Mouse (Mus musculus): Measurements from ENCODE around the gene Bmt2.
A peak's percentile ranks its signal among the peaks of the same experiment; 100 is the strongest.

Gene Bmt2

GRCm38 (mm10) chr6:13677818-13678282 is at the start of gene Bmt2:
Bmt2 (minus strand) TSS chr6:13677966.
- DNase-seq: peak; percentile 99

- no peak for DNase-seq
These were observed 44.4 kb upstream of the Bmt2 start for GRCm38 (mm10) chr6:13722166-13722565.

GRCm38 (mm10) chr6:13714867-13715266 is 37.1 kb upstream of the Bmt2 start:
- no peak for DNase-seq

GRCm38 (mm10) chr6:13696882-13697281 is 19.1 kb upstream of the Bmt2 start:
- DNase-seq: no peak

- DNase-seq: no peak
These were observed 17.5 kb upstream of the Bmt2 start for GRCm38 (mm10) chr6:13695103-13695845.

- no peak for DNase-seq
These were observed 14.0 kb upstream of the Bmt2 start for GRCm38 (mm10) chr6:13691657-13692294.

GRCm38 (mm10) chr6:13690398-13690797 is 12.6 kb upstream of the Bmt2 start:
- DNase-seq: no peak

GRCm38 (mm10) chr6:13683929-13684595 is 6.3 kb upstream of the Bmt2 start:
- DNase-seq: no peak

- DNase-seq: no peak
These were observed 583 bp upstream of the Bmt2 start for GRCm38 (mm10) chr6:13678349-13678748.

GRCm38 (mm10) chr6:13677141-13677761 is 515 bp downstream of the Bmt2 start:
- DNase-seq: peak; percentile 67

- DNase-seq: no peak
These were observed 1.6 kb downstream of the Bmt2 start for GRCm38 (mm10) chr6:13676196-13676595.

GRCm38 (mm10) chr6:13674600-13675305 is 3.0 kb downstream of the Bmt2 start:
- no peak for DNase-seq

GRCm38 (mm10) chr6:13665646-13666045 is 12.1 kb downstream of the Bmt2 start:
- DNase-seq: no peak

- no peak for DNase-seq
These were observed 19.8 kb downstream of the Bmt2 start for GRCm38 (mm10) chr6:13658016-13658415.

- no peak for DNase-seq
These were observed 23.7 kb downstream of the Bmt2 start for GRCm38 (mm10) chr6:13654081-13654480.

GRCm38 (mm10) chr6:13652284-13652683 is 25.5 kb downstream of the Bmt2 start:
- no peak for DNase-seq

GRCm38 (mm10) chr6:13650854-13651253 is 26.9 kb downstream of the Bmt2 start:
- DNase-seq: no peak

- no peak for DNase-seq
These were observed 29.5 kb downstream of the Bmt2 start for GRCm38 (mm10) chr6:13648305-13648704.

- DNase-seq: no peak
These were observed 41.2 kb downstream of the Bmt2 start for GRCm38 (mm10) chr6:13636582-13636989.

GRCm38 (mm10) chr6:13632571-13632970 is 45.2 kb downstream of the Bmt2 start:
- DNase-seq: no peak

- DNase-seq: no peak
These were observed 47.2 kb downstream of the Bmt2 start for GRCm38 (mm10) chr6:13630607-13631006.

- DNase-seq: no peak
These were observed 58.1 kb downstream of the Bmt2 start for GRCm38 (mm10) chr6:13619618-13620017.

- no peak for DNase-seq
These were observed 60.7 kb downstream of the Bmt2 start for GRCm38 (mm10) chr6:13617110-13617509.

Data from cerebellum, adult 9-10 months (tissue).